Mouse (Mus musculus): ENCODE measurements around the gene Ccdc136. TPM values are rescaled to one million over a fixed set of nuclear protein-coding genes. Genes with fewer than 3 reads are reported as not detected.

The Ccdc136 gene
- polyA plus RNA-seq, 1 experiment = not detected

DNA sequence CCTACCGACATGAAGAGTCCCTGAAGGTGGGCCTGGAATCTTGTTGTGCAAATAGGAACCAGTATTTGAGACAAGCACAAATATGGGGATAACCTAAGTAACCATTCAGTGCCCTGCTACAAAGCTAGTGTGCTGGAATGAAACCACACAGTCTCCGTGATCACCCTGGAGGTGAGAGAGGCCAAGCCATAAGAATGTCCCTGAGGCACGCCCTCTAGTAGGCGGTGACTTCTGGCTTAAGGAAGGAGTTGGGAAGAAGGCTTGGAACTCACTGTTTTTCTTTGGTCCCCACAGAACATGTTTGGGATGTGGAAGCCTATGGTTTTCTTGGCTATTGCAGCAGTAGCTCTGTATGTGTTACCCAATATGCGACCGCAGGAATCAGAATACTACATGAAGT, 30.2 kb downstream of the Ccdc136 start:
- Histone ChIP-seq H3K4me1 (ENCODE audit: control insufficient read depth, insufficient read depth, low read length) (peaks cover 8% of the 10 kb centered on the region), H3K27ac (ENCODE audit: insufficient read depth, low read depth, low read length) (no peak overlapping the region), H3K4me3 (ENCODE audit: insufficient read depth, low read length) (no peak overlapping the region)
- no peak for TF ChIP-seq CTCF (IDR thresholded peaks at IDR 0.05; ENCODE audit: low read depth, low read length)
- no peak for TF ChIP-seq POLR2A (IDR thresholded peaks at IDR 0.05; ENCODE audit: borderline replicate concordance, low read depth, low read length)

DNA sequence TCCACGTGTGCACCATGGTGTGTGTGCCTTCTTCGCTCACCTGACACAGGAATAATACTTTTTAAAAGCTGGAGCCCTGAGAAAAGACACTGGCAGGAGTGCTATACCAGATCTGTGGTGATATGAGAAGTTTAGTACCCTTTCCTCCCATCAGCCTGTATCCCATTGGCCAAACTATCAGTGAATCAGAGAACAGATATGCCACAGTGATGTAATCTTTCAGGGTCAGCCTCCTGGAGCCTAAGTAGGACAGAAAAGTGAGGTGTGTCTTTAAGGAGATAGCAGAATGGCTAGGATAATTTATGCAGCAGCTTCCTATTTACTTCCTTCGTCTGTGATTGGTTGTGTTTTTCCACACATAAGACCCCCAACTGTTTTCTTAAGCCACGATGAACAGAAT, 32.1 kb downstream of the Ccdc136 start:
- Histone ChIP-seq H3K4me1 (ENCODE audit: control insufficient read depth, insufficient read depth, low read length) (peaks cover 8% of the 10 kb centered on the region), H3K27ac (ENCODE audit: insufficient read depth, low read depth, low read length) (no peak overlapping the region), H3K4me3 (ENCODE audit: insufficient read depth, low read length) (no peak overlapping the region)
- TF ChIP-seq CTCF (IDR thresholded peaks at IDR 0.05; ENCODE audit: low read depth, low read length) (no peak), POLR2A (IDR thresholded peaks at IDR 0.05; ENCODE audit: borderline replicate concordance, low read depth, low read length) (no peak)

DNA sequence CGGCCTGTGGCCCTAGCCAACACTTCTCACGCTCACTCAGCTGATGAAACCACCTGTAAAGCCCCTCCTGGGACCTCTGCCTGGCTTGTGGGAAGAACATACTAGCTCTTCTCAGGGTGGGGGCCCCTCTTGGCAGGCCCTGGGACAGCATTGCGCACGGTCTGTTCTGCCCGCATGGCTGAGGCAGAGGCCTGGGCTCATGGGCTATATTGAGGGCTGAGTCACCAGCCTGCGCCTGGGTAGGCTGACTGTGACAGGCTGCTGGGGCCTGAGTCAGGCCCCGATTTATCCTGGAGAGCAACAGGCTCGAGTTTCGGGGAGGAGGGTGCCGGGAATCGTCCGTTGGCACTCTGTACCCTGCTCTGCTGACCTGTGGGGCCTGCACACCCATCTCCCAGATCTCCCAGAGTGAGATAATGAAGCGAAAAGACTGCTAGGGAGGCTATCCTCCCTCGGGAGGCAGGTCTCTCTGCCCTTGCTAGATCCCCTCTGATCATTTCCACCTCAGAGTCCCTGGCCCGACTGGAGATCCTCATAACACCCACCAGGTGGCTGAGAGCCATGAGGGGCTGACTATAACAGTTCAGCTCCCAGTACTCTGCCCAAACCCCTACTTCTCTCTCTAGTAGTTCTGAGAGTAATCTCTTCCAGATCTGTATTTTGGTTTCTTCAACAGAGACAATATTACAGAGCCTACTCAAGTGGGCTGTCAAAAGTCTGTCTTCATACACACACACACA, 34.7 kb downstream of the Ccdc136 start:
- Histone ChIP-seq H3K4me3 (ENCODE audit: insufficient read depth, low read length) (no peak overlapping the region), H3K4me1 (ENCODE audit: control insufficient read depth, insufficient read depth, low read length) (peaks cover 12% of the 10 kb centered on the region), H3K27ac (ENCODE audit: insufficient read depth, low read depth, low read length) (no peak overlapping the region)
- TF ChIP-seq CTCF (IDR thresholded peaks at IDR 0.05; ENCODE audit: low read depth, low read length) = no peak
- TF ChIP-seq POLR2A (IDR thresholded peaks at IDR 0.05; ENCODE audit: borderline replicate concordance, low read depth, low read length) = no peak

DNA sequence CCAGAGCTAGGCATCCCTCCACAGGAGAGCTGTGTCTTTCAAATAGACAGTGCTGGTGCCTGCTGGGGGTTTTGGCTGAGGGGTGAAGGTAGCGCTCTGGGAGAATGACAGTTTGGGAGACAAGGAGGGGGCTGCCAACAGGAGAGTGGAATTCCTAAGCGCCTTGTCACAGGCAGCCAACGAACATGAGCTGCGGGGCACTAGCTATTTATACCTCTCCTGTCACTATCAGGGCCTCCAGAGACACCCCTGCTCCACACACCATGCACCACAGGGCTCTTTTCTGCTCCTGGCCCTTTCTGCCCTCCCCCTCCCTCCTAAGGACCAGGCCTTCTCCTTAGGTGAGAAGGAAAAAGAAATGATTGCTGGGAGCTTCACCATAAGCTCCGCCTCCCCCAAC, 35.4 kb downstream of the Ccdc136 start:
- peaks cover 12% of the 10 kb centered on the region for H3K4me1 ChIP-seq (ENCODE audit: control insufficient read depth, insufficient read depth, low read length)
- no peak overlapping the region for H3K27ac ChIP-seq (ENCODE audit: insufficient read depth, low read depth, low read length)
- TF ChIP-seq CTCF (IDR thresholded peaks at IDR 0.05; ENCODE audit: low read depth, low read length) (no peak), POLR2A (IDR thresholded peaks at IDR 0.05; ENCODE audit: borderline replicate concordance, low read depth, low read length) (no peak)
- H3K4me3 ChIP-seq (ENCODE audit: insufficient read depth, low read length) = no peak overlapping the region

DNA sequence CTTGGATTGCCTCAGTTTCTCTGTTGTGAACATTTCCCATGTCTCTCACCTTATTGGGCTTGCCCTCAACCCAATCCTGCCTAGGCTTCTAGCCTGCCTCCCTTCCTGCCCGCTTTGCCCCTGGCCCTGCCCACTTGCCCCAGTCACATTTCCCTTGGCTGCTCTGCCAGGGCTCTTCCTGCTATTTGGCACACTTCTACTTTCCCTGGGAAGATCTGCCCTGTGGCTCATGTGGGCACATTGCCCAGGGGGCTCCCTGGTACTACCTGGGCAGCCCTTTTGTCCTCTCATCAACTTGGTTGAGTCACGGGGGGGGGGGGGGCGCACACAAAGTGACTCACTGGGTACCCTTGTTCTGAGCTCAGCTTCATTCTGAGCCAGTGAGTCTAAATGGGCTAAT, 36.0 kb downstream of the Ccdc136 start:
- Histone ChIP-seq H3K27ac (ENCODE audit: insufficient read depth, low read depth, low read length) (no peak overlapping the region), H3K4me1 (ENCODE audit: control insufficient read depth, insufficient read depth, low read length) (peaks cover 12% of the 10 kb centered on the region), H3K4me3 (ENCODE audit: insufficient read depth, low read length) (no peak overlapping the region)
- TF ChIP-seq CTCF (IDR thresholded peaks at IDR 0.05; ENCODE audit: low read depth, low read length) (no peak), POLR2A (IDR thresholded peaks at IDR 0.05; ENCODE audit: borderline replicate concordance, low read depth, low read length) (no peak)

DNA sequence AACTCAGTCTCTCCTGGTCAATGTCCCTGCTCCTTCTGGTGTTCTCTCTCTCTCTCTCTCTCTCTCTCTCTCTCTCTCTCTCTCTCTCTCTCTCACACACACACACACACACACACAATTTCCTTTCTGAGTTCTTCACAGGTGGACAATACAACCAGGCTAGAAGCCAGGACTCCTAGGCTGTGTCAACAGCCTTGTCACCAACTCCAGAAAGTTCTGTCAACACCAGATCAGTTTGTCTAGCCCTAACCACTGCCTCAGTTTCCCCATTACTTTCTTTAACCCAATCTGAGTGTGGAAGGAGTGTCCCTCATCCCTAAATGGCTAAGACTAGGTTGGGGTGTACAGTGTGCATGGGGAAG, 36.5 kb downstream of the Ccdc136 start:
- peaks cover 12% of the 10 kb centered on the region for H3K4me1 ChIP-seq (ENCODE audit: control insufficient read depth, insufficient read depth, low read length)
- H3K27ac ChIP-seq (ENCODE audit: insufficient read depth, low read depth, low read length) = no peak overlapping the region
- no peak overlapping the region for H3K4me3 ChIP-seq (ENCODE audit: insufficient read depth, low read length)
- TF ChIP-seq POLR2A (IDR thresholded peaks at IDR 0.05; ENCODE audit: borderline replicate concordance, low read depth, low read length) = no peak
- no peak for TF ChIP-seq CTCF (IDR thresholded peaks at IDR 0.05; ENCODE audit: low read depth, low read length)

DNA sequence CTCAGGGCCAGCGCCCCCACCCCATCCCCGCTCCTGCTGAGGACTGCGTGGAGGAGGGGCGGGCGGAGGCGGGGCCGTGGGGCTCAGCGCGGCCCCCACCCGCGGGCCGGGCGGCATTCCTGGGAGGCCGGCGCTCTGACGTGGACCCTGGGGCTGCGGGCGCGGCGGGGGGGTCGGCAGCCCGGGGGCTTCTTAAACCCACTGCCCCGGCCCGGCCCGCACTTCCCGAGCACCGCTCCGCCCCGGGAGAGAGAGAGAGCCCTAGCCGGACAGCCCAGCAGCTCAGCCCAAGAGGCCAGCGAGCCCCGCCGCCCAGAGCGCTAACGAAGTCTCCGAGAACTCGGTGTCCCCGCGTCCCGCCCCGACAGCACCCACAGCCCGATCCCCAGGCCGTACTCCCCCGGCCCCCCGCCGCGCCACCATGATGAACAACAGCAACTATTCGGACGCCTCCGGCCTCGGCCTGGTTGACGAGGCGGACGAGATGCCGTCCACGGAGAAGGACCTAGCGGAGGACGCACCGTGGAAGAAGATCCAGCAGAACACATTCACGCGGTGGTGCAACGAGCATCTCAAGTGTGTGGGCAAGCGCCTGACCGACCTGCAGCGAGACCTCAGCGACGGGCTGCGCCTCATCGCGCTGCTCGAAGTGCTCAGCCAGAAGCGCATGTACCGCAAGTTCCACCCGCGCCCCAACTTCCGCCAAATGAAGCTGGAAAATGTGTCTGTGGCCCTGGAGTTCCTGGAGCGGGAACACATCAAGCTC, 37.1 kb downstream of the Ccdc136 start, which contains the start of gene Flnc:
Flnc (plus strand) TSS at position 219 of the 766 bp plus-strand sequence.
- TF ChIP-seq POLR2A (IDR thresholded peaks at IDR 0.05; ENCODE audit: borderline replicate concordance, low read depth, low read length) (no peak), CTCF (IDR thresholded peaks at IDR 0.05; ENCODE audit: low read depth, low read length) (no peak)
- Histone ChIP-seq H3K27ac (ENCODE audit: insufficient read depth, low read depth, low read length) (no peak within 1 kb of the TSS), H3K4me3 (ENCODE audit: insufficient read depth, low read length) (peak within 1 kb of the TSS; percentile 56), H3K4me1 (ENCODE audit: control insufficient read depth, insufficient read depth, low read length) (peaks cover 12% of the 10 kb centered on the region)

DNA sequence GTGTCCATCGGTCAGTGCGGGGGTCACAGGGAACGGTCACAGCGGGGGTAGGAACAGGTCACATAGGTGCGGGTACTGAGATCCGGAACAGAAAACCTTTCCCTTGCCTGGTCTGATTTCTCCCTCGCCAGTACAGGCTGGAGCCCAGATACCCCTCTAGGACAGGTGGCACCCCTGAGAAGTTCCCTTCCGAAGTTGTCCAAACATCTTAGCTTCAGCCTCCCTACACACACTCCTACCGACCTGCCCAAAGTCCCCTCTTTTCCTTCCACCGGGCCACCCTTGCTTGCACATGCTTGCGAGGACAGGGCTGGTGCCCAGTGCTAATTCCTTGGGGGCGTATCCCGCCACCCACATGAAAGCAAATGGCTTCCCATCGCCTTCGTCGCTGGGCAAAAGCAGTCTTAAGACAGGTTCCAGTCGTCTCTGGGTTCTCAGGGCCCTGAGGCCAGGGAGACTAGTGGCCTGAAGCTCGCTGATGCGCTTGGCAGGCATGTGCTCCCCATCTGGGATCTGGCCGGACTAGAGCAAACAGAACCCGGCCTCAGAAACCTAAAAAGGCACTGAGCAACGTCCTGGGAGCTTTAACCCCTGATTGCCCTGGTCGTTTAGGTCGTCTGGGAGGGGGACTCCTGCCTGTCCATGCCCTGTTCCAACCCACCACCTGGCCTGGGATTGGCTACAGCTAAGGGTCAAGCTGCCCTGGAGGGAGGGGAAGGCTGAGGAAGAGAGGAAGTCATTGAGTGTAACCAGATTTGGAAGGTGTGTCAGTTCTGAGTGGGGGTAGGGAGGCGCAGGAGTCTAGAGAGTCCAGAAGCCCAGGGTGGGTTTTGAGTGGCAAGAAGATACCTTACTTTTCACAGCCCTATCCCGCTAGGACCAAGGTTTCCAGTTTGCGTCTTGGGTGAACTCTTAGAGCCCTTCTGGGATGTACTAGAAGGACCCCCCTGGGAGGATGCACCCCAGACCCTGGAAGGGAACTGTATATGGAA, 38.0 kb downstream of the Ccdc136 start:
- Histone ChIP-seq H3K4me3 (ENCODE audit: insufficient read depth, low read length) (peak overlapping the region; percentile 56), H3K4me1 (ENCODE audit: control insufficient read depth, insufficient read depth, low read length) (peaks cover 12% of the 10 kb centered on the region), H3K27ac (ENCODE audit: insufficient read depth, low read depth, low read length) (no peak overlapping the region)
- TF ChIP-seq POLR2A (IDR thresholded peaks at IDR 0.05; ENCODE audit: borderline replicate concordance, low read depth, low read length) = no peak
- TF ChIP-seq CTCF (IDR thresholded peaks at IDR 0.05; ENCODE audit: low read depth, low read length) = no peak

DNA sequence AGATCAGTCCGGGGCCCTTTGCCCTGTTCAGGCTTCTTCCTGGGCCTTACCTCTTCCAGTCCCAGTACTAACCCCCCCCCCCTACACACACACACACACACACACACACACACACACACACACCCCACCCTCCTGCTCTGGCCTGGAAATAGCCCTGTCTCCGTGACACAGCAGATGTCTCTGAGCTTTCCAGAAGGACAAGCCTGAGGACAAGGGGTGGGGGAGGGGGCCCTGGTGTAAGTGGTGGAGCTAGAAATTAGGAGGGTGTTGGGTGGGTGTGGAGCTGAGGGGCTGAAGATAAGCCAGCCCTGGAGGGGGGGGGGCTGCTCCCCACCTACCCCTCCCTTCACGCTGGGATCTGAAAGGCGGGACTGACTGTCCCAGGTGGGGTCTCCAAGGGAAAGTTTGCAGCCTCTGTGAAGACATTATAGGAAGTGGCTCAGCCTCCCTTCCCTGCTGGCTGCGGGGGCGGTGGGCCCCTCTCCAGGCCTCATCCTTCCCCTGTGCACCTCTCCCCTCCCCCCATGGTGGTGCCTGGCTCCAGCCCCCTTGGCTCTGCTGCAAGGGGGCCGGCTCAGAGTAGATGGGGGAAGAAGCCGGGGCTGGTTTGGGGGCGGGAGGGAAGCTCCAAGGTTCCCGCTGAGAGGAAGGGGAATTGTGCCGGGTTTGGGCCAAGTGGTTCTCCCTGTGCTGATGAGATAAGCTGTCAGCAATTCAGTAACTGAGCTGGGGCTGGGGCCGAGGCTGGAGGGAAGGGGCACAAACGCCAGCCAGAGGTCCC, 39.0 kb downstream of the Ccdc136 start:
- no peak overlapping the region for H3K27ac ChIP-seq (ENCODE audit: insufficient read depth, low read depth, low read length)
- H3K4me3 ChIP-seq (ENCODE audit: insufficient read depth, low read length) = no peak overlapping the region
- TF ChIP-seq CTCF (IDR thresholded peaks at IDR 0.05; ENCODE audit: low read depth, low read length) = no peak
- no peak for TF ChIP-seq POLR2A (IDR thresholded peaks at IDR 0.05; ENCODE audit: borderline replicate concordance, low read depth, low read length)
- peaks cover 12% of the 10 kb centered on the region for H3K4me1 ChIP-seq (ENCODE audit: control insufficient read depth, insufficient read depth, low read length)
